Mouse (Mus musculus): ENCODE measurements around the gene Hic2. TPM values are rescaled to one million over a fixed set of nuclear protein-coding genes. Genes with fewer than 3 reads are reported as not detected.

Gene Hic2
- polyA plus RNA-seq, 1 experiment from 2014 or later, result 8.3 TPM

- under 1% methylated on average over 85 of the region's 85 CpGs for WGBS
- DNase-seq (ENCODE audit: low spot score), result peak; percentile 88
- Histone ChIP-seq H3K9ac (ENCODE audit: low read depth, low read length) (peak within 1 kb of the TSS; percentile 73), H3K4me2 (peak within 1 kb of the TSS; percentile 100), H3K4me1 (replicated peaks; ENCODE audit: control insufficient read depth, insufficient read depth, low read length) (peaks cover 18% of the 10 kb centered on the region), H3K4me3 (ENCODE audit: low read depth, low read length) (peak within 1 kb of the TSS; percentile 75), H3K36me3 (ENCODE audit: control insufficient read depth, insufficient read depth, low read length) (no peaks in the 10 kb centered on the region), H3K9me3 (ENCODE audit: control insufficient read depth, low read length) (no peaks in the 10 kb centered on the region), H3K27ac (ENCODE audit: low read depth, low read length) (peak within 1 kb of the TSS; percentile 38), H3K27me3 (replicated peaks; ENCODE audit: control insufficient read depth, insufficient read depth, low read length) (peaks cover 12% of the 10 kb centered on the region)
- ATAC-seq (replicated peaks; ENCODE audit: low FRiP score), result peak; percentile 66
Observed at GRCm38 (mm10) chr16:17208389-17209361, 24.7 kb upstream of the Hic2 start, which contains the start of gene Rimbp3. Gene Rimbp3 (plus strand): TSS chr16:17208603.

GRCm38 (mm10) chr16:17209404-17209960 is 23.9 kb upstream of the Hic2 start:
- Histone ChIP-seq H3K4me2 (peak overlapping the region; percentile 100), H3K4me3 (ENCODE audit: low read depth, low read length) (peak overlapping the region; percentile 75), H3K27me3 (replicated peaks; ENCODE audit: control insufficient read depth, insufficient read depth, low read length) (peaks cover 12% of the 10 kb centered on the region), H3K9me3 (ENCODE audit: control insufficient read depth, low read length) (no peaks in the 10 kb centered on the region), H3K9ac (ENCODE audit: low read depth, low read length) (peak overlapping the region; percentile 73), H3K27ac (ENCODE audit: low read depth, low read length) (no peak overlapping the region), H3K4me1 (replicated peaks; ENCODE audit: control insufficient read depth, insufficient read depth, low read length) (peaks cover 18% of the 10 kb centered on the region), H3K36me3 (ENCODE audit: control insufficient read depth, insufficient read depth, low read length) (no peaks in the 10 kb centered on the region)
- no peak for DNase-seq (ENCODE audit: low spot score)
- 2% methylated on average over 37 of the region's 37 CpGs for WGBS
- ATAC-seq (replicated peaks; ENCODE audit: low FRiP score), result peak; percentile 40

GRCm38 (mm10) chr16:17209981-17210838 is 23.2 kb upstream of the Hic2 start:
- Histone ChIP-seq H3K27me3 (replicated peaks; ENCODE audit: control insufficient read depth, insufficient read depth, low read length) (peaks cover 12% of the 10 kb centered on the region), H3K9me3 (ENCODE audit: control insufficient read depth, low read length) (no peaks in the 10 kb centered on the region), H3K27ac (ENCODE audit: low read depth, low read length) (no peak overlapping the region), H3K36me3 (ENCODE audit: control insufficient read depth, insufficient read depth, low read length) (no peaks in the 10 kb centered on the region), H3K4me3 (ENCODE audit: low read depth, low read length) (peak overlapping the region; percentile 75), H3K9ac (ENCODE audit: low read depth, low read length) (peak overlapping the region; percentile 73), H3K4me1 (replicated peaks; ENCODE audit: control insufficient read depth, insufficient read depth, low read length) (peaks cover 18% of the 10 kb centered on the region), H3K4me2 (peak overlapping the region; percentile 100)
- ATAC-seq (replicated peaks; ENCODE audit: low FRiP score) (peak; percentile 83), DNase-seq (ENCODE audit: low spot score) (peak; percentile 88)
- WGBS, result 11% methylated on average over 48 of the region's 48 CpGs

- H3K36me3 ChIP-seq (ENCODE audit: control insufficient read depth, insufficient read depth, low read length), result no peaks in the 10 kb centered on the region
- H3K4me3 ChIP-seq (ENCODE audit: low read depth, low read length), result no peak overlapping the region
- 0 out of 2 replicates have a peak, but pooled peaks cover under 1% of the 10 kb centered on the region for H3K27me3 ChIP-seq (replicated peaks; ENCODE audit: control insufficient read depth, insufficient read depth, low read length)
- WGBS, result 59% methylated on average over 8 of the region's 8 CpGs
- no peak overlapping the region for H3K9ac ChIP-seq (ENCODE audit: low read depth, low read length)
- H3K4me2 ChIP-seq, result no peak overlapping the region
- ATAC-seq (replicated peaks; ENCODE audit: low FRiP score) (no peak), DNase-seq (ENCODE audit: low spot score) (no peak)
- no peak overlapping the region for H3K27ac ChIP-seq (ENCODE audit: low read depth, low read length)
- no peaks in the 10 kb centered on the region for H3K9me3 ChIP-seq (ENCODE audit: control insufficient read depth, low read length)
- H3K4me1 ChIP-seq (replicated peaks; ENCODE audit: control insufficient read depth, insufficient read depth, low read length), result peaks cover 13% of the 10 kb centered on the region
Observed at GRCm38 (mm10) chr16:17216934-17217633, 16.3 kb upstream of the Hic2 start.

GRCm38 (mm10) chr16:17220127-17220733 is 13.1 kb upstream of the Hic2 start:
- H3K4me1 ChIP-seq (replicated peaks; ENCODE audit: control insufficient read depth, insufficient read depth, low read length), result peaks cover 13% of the 10 kb centered on the region
- no peaks in the 10 kb centered on the region for H3K9me3 ChIP-seq (ENCODE audit: control insufficient read depth, low read length)
- peak overlapping the region; percentile 21 for H3K4me2 ChIP-seq
- H3K27ac ChIP-seq (ENCODE audit: low read depth, low read length), result peak overlapping the region; percentile 43; the same call in 1 of the 2 replicates
- WGBS, result 19% methylated on average over 7 of the region's 7 CpGs
- 0 out of 2 replicates have a peak, but pooled peaks cover 2% of the 10 kb centered on the region for H3K27me3 ChIP-seq (replicated peaks; ENCODE audit: control insufficient read depth, insufficient read depth, low read length)
- no peak overlapping the region for H3K4me3 ChIP-seq (ENCODE audit: low read depth, low read length)
- no peak for DNase-seq (ENCODE audit: low spot score)
- ATAC-seq (replicated peaks; ENCODE audit: low FRiP score), result peak; percentile 13; the same call in 1 of the 2 replicates
- H3K36me3 ChIP-seq (ENCODE audit: control insufficient read depth, insufficient read depth, low read length), result no peaks in the 10 kb centered on the region
- H3K9ac ChIP-seq (ENCODE audit: low read depth, low read length), result peak overlapping the region; percentile 22; the same call in 1 of the 2 replicates

GRCm38 (mm10) chr16:17222197-17222596 is 11.2 kb upstream of the Hic2 start:
- H3K36me3 ChIP-seq (ENCODE audit: control insufficient read depth, insufficient read depth, low read length), result no peaks in the 10 kb centered on the region
- H3K9ac ChIP-seq (ENCODE audit: low read depth, low read length), result no peak overlapping the region
- DNase-seq (ENCODE audit: low spot score), result peak; percentile 96
- 39% methylated on average over 25 of the region's 25 CpGs for WGBS
- peaks cover 13% of the 10 kb centered on the region for H3K4me1 ChIP-seq (replicated peaks; ENCODE audit: control insufficient read depth, insufficient read depth, low read length)
- 0 out of 2 replicates have a peak, but pooled peaks cover 2% of the 10 kb centered on the region for H3K27me3 ChIP-seq (replicated peaks; ENCODE audit: control insufficient read depth, insufficient read depth, low read length)
- ATAC-seq (replicated peaks; ENCODE audit: low FRiP score), result peak; percentile 100
- no peak overlapping the region for H3K27ac ChIP-seq (ENCODE audit: low read depth, low read length)
- no peak overlapping the region for H3K4me2 ChIP-seq
- H3K4me3 ChIP-seq (ENCODE audit: low read depth, low read length), result no peak overlapping the region
- H3K9me3 ChIP-seq (ENCODE audit: control insufficient read depth, low read length), result no peaks in the 10 kb centered on the region

- no peak overlapping the region for H3K4me2 ChIP-seq
- no peak overlapping the region for H3K4me3 ChIP-seq (ENCODE audit: low read depth, low read length)
- no peaks in the 10 kb centered on the region for H3K36me3 ChIP-seq (ENCODE audit: control insufficient read depth, insufficient read depth, low read length)
- H3K9ac ChIP-seq (ENCODE audit: low read depth, low read length), result no peak overlapping the region
- no peak for DNase-seq (ENCODE audit: low spot score)
- no peaks in the 10 kb centered on the region for H3K9me3 ChIP-seq (ENCODE audit: control insufficient read depth, low read length)
- WGBS, result 84% methylated on average over 5 of the region's 5 CpGs
- H3K4me1 ChIP-seq (replicated peaks; ENCODE audit: control insufficient read depth, insufficient read depth, low read length), result peaks cover 3% of the 10 kb centered on the region
- ATAC-seq (replicated peaks; ENCODE audit: low FRiP score), result no peak
- 0 out of 2 replicates have a peak, but pooled peaks cover 2% of the 10 kb centered on the region for H3K27me3 ChIP-seq (replicated peaks; ENCODE audit: control insufficient read depth, insufficient read depth, low read length)
- H3K27ac ChIP-seq (ENCODE audit: low read depth, low read length), result no peak overlapping the region
Observed at GRCm38 (mm10) chr16:17225584-17225983, 7.8 kb upstream of the Hic2 start.
